Mouse (Mus musculus): ENCODE data around the gene Elf3.

GRCm38 (mm10) chr1:135256299-135256698 is 2.1 kb downstream of the Elf3 start:
- TF ChIP-seq CTCF (IDR thresholded peaks at IDR 0.05; ENCODE audit: extremely low read depth, insufficient read depth, insufficient read length, insufficient replicate concordance) (no peak), POLR2A (IDR thresholded peaks at IDR 0.05; ENCODE audit: low read depth, low read length) (no peak)
